Mouse (Mus musculus) lung, adult 2 months (tissue): ENCODE measurements around the gene Dbndd1.

Experiments used
- CTCF ChIP-seq: fragments of 200-500 bp; IDR thresholded peaks from 2 replicates; pipeline ENCODE4 v1.5.1; 2011; ENCODE audit warnings: mild to moderate bottlenecking, low read length, control low read depth; ENCODE audit not compliant: insufficient read depth
- POLR2A ChIP-seq: fragments of 200-500 bp; IDR thresholded peaks from 2 replicates; pipeline ENCODE4 v1.6.1; 2011; ENCODE audit warnings: low read depth, mild to moderate bottlenecking, control low read depth, low read length, borderline replicate concordance; ENCODE audit errors: extremely low read depth

- TF ChIP-seq CTCF (no peak), POLR2A (no peak)
These were observed 47.8 kb downstream of the Dbndd1 start for GRCm38 (mm10) chr8:123467476-123467875.
